Mouse (Mus musculus) right cerebral cortex, postnatal 25 days (tissue): ENCODE measurements at regions not wholly inside any gene's neighbourhood (a gene's known extent, or its start where the extent isn't known, plus 50 kb on each side); places are given as distances from the start of the nearest gene placed in this dataset.
"Not testable (repeated sequence)": the region's sequence is repeated elsewhere in the genome, so short reads cannot be mapped to it uniquely, and the experiment has no call there.

ENCODE experiments used
- DNase-seq: peaks from one replicate; pipeline ENCODE4 v3.0.0; 2022

DNA sequence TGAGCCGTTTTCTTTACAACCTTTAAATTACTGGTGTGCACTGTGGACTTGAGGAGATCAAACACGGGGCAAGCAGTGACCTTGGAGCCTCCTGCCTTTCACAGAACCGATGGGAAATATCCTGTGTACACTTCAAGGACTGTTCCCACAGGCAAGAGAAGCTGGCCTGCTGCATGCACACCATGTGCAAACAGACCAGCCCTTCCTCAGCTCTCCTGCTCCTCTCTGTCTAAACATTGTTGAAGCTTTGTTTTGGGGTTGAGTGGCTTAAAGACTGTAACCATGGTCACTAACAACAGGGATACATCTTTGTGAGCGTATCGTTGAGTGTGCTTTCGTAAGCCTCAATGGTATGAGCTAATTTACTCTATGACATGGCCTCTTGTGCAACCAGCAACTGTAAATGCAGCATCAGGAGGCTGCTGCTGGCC lies 50.2 kb upstream of the Agps start:
- no peak for DNase-seq

DNA sequence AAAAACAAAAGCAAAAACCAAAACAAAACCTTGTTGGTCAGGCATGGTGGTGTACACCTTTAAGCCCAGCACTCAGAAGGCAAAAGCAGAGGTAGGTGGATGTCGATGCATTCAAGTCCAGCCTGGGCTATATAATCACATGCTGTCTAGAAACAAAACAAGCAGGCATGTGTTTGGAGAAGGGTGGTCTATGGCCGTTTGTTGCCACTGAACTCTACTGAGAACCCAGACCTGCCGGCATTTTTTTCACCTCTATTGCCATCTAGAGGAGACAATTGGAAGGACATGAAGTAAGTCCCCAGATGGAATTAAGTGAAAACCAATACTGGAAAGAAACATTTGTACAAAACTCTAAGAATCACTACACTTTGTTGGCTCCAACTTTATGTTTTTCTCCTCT lies 50.9 kb upstream of the Agps start:
- peak; percentile 11 for DNase-seq

DNA sequence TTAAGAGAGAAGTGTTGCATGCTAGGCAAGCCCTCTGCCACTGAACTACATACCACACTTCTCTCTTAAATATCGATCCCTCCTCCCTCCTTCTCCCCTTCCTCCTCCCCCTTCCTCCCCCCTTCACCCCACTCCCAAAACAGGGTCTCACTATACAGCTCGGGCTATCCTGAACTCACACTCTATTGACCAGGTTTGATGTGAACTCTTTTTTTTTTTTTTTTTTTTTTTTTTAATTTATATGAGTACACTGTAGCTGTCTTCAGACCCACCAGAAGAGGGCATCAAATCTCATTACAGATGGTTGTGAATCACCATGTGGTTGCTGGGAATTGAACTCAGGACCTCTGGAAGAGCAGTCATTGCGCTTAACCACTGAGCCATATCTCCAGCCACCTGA lies 53.3 kb upstream of the Agps start:
- not testable (repeated sequence) for DNase-seq

DNA sequence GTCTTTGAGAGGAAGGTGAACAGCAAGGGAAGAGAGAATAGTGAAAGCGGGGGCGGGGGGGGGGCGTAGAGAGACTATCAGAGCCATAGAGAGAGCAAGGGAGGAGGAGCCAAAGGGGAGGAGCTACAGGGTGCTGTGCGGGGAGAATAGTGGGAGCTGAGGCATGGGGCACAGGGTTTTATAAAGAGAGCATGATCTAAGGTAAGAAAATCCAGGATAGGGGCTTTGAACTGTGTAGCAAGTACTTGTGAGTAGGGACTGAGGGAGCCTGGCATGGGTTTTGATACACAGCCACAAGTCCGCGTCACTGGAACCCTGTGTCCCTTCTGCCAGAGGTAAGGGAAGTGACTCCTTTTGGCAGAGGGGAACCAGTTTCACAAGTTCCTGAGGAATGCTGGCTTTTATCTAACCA lies 54.9 kb upstream of the Agps start:
- no peak for DNase-seq

DNA sequence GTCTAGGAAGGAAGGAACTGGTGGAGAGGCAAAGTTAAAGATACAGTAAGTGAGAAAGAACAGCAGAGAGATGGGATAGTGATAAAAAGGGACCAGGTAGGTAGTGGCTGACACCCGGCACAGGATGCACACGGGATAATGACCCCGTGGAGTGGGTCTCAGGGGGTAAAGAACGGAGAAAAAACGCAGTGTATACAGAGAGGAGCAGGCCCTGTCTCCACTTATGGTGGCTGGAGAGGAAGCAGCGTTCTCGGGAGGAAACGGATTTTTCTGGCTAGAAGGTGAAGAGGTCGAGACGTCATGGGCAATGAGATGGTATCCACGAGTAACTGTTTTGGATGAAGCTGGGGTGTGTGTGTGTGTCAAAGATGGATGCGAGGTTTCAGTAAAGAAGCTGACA lies 55.4 kb upstream of the Agps start:
- DNase-seq: no peak

DNA sequence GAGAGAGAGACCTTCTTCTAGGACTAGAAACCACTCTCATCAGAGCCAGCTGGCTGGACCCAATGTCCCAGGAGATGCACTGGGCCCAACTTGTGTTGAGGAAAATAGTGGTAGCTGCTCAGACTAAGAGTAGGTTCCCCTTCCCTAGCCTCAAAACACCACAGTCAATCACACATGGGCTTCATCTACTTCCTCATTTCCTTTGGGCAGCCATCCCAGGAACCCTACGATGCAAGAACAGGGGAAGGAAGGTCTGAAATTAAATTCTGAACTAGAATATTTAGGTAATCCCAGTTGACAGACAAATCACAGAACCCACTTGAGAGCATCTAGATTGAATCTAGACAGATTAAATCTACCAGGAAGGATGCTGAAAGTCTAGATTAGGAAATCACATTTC lies 56.8 kb upstream of the Agps start:
- DNase-seq: no peak

DNA sequence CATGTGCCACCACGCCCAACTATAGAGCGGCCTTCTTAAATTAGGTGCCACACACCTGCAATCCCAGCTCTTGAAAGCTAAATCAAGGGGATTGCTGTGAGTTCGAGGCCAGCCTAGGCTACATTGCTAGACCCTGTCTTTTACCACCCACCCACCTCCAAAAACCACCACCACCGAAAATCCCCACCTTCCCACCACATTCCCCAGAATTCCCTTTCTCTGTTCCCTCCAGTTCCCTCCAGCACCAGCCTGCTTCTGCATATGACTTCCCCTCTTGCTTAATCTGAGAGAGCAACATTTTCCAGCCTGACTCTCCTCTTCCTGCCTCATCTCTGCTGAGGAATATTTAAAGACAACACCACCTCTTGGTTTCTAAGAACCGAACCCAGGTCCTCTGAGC lies 58.5 kb upstream of the Agps start:
- DNase-seq: no peak

DNA sequence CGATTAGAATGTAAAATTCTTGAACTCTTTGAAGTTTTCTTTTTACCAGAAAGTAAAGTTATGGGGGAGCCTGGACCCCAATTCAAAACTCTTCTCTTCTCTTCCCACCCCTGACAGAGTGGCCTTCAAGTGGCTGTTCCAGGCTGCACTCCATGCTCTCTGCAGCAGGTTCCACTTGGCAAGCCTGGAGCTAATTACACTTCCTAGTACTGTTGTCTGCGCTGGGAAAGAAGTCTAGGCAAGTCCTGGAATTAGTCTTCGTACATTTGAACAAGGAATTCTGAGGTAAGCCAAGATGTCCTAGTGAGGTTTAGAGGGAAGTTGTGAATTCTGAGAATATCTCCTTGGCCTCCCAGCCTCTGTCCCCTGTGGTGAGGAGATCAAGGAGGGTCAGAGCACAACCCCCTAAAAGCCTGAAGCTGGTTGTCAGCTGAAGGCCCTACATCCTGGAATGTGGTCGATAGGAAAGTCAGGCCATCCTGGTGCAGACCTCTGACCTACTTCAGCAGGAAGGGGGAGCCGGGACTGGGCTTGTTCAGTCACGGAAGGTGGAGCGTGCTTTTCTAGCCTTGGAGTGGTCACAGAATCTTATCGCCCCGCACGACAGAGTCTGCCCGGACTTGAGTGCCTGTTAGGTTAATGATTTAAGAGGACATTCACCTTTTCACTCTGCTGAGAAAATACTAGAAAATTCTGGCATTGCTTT lies 59.6 kb upstream of the Agps start:
- DNase-seq: no peak

DNA sequence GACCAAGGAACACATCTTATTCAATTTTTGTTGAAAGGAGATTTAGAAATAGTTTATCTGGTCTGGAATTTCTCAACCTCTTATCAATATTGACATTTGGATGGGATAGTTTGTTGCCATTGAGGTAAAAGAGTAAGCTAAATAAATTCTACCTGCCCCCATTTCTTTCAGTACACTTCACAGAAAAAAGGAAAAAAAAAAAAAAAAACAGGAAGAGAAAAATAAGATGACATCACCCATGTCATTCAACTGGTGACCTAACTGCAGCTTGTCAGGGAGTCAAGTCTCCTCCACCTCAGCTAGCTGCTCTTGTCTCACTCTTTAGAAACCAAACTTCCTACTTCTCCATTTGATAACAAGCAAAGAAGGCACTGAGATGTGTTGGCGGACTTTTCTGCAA lies 61.3 kb upstream of the Agps start:
- DNase-seq: no peak

DNA sequence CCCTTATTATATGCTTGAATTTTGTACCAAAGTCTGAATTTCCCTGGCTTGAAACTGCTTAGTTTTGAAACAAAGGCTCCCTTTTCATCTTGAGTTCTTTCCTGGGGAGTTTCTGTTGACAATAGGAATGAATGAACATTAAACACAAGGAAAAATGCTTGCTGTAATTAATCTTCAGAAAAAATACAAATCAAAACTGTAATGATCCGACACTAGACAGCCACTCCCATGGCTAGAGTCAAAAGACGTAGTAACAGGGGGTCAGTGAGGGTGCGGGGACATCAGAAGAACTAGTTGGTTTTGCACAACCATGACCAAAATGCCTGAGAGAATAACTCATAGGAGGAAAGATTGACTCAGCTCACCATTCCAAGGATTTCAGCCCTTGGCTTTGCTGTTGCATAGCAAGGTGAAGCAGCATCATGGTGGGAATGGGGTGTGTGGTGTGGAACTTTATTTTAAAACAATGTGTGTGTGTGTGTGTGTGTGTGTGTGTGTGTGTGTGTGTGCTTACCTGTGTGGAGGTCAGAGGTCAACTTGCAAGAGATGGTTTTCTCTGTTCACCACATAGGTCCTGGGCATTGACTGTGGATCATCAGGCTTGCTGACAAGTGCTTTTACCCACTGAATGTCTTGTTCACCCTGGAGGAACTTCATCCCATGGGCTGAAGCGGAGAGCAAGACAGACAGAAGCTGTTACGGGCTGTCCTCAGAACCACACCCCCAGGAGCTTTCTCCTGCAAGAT lies 63.2 kb upstream of the Agps start:
- no peak for DNase-seq

DNA sequence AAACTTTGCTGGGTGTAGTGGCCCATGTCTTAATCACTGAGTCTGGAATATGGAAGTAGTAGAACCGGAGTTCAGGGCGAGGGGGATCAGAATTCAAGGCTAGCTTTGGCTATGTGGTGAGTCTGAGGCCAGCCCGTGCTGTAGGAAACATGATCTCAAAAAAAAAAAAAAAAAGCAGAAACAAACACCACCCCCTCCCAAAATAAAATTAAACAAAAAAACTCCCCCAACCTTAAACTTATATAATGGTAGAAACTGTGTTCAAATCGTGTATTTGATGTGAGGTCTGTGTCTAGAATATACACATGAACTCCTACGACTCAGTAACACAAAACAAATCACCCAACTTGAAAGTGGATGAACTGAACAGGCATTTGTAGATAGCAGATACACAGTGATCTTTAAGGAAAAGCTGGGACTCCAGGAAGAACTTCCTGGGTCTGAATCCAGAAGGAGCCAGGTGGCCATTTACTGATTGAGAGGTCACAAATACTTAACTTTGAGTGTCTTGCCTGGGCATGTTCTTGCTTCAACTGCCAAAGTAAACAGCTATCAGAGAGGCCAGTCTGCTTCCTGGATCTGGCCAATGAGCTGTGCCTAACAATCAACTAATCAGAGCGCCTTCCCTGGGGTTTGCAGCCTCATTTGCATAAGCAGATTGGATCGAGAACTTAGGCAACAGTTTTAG lies 63.6 kb upstream of the Nfe2l2 start:
- no peak for DNase-seq

DNA sequence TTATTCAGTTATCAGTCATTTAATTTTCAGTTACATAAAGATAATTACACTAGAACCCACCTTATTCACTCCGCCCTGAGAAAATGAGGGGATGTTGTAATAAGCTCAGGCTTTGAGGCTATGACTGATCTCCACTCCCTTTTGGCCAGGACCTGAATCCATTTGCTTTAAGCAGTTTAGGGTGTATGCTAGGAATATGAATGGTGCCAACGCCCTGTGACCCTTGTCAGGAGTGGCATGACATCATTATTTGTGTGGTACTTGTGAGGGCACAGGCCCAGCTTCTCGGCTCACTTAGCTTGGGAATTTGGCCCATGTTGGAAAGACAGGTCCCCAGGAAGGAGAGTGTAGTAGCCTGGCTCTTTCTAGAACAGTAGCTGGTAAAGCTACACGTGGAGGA lies 61.0 kb upstream of the Nfe2l2 start:
- no peak for DNase-seq

DNA sequence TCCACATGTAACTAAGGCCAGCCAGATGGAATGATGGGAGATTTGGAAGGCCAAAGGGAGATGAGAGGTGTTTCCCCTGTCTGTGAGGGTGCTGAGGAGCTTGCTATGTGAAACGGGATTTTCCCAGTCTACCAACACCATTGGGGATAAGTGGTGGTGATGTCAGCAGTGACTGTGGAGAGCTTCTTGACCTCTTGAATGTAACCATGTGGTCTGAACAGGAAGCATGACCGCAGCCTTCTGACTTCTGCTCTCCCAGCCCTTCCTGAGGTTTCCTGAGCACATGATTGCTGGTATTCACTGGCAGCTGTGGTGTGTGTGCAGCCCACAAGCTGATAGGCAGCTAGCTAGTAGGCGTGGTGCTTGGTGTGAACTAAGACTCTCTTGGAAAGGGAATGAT lies 58.8 kb upstream of the Nfe2l2 start:
- DNase-seq: no peak

DNA sequence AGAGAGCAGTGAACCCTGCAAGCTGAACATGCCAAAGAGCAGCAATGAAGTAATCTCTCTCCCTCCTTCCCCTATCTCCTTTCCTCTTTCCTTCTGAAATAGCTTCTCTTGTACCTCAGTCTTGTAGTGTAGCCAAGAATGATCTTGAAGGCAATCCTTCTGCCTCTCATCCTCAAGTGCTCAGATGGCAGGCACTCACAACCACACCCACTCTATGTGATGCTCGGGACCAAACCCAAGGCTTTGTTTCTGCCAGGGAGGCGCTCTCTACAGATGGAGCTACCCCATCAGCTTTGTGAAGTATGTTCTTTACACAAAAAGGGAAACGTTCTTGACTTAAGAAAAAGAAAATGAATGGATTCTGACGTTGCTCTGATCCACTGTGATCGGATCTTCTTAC lies 57.6 kb upstream of the Nfe2l2 start:
- no peak for DNase-seq

DNA sequence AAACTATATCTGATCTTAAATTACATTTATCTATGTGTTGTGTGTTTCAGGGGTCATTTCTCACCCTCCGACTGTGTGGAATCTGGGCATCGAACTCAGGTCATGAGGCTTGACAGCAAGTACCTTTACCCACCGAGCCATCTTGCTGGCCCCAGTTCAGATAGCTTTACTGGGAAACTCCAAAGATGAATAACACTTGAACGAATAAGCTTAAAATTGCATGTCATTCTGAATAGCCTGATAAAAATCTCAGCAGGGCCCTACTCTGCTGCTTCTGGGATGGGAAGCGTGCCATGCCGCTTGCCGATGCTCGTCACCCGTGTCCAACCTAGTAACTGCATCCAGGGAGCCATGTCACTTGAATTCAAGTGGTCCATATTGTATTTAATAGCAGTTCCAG lies 57.2 kb upstream of the Nfe2l2 start:
- no peak for DNase-seq

DNA sequence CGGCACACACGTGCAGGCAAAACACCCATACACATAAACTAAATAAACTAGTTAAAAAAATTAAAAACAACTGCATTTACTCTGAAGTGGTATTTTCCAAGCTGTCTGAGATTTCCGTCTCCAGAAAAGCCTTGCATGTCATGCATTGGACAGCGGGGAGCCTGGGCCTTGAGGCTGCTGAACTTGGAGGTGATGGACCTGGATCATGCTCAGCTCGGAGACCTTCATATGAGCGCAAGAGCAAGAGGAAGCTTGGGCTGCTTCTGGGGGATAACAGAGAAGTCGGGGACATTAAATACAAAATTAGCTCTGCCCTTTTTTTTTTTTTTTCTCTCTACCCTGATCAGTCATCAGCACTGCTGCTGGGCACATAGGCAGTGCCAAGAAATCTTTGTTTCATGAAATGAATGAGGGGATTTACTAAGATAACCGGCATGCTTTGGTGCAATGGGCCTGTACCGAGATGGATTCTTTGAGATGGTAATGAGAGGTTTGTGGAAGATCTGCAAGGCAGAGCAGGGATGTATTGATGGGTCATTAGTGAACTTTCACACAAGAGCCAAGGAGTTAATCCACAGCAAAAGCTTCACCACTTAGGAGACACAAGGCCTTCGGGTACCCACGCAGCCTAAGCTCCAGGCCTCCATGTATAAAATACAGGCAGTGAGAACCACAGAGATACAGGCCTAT lies 54.9 kb upstream of the Nfe2l2 start:
- DNase-seq: no peak

DNA sequence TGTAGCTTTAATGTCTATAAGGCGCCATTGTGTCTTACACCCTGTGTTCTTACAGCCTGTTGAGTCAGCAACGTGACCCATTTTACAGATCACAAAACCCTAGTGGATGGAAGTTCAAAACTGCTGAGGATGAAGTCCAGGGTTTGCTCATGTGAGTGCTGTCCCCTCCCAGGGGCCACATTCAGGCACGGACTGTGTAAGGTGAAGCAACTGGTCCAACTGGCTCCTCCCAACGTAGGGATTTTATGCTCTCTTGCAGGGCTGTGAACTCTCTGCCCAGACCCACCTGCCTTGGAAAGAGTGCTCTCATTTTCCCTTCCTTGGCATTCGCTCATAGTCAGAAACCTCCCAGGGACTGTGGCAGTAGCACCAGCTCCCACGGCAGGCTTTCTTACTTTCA lies 53.8 kb upstream of the Nfe2l2 start:
- DNase-seq: no peak

DNA sequence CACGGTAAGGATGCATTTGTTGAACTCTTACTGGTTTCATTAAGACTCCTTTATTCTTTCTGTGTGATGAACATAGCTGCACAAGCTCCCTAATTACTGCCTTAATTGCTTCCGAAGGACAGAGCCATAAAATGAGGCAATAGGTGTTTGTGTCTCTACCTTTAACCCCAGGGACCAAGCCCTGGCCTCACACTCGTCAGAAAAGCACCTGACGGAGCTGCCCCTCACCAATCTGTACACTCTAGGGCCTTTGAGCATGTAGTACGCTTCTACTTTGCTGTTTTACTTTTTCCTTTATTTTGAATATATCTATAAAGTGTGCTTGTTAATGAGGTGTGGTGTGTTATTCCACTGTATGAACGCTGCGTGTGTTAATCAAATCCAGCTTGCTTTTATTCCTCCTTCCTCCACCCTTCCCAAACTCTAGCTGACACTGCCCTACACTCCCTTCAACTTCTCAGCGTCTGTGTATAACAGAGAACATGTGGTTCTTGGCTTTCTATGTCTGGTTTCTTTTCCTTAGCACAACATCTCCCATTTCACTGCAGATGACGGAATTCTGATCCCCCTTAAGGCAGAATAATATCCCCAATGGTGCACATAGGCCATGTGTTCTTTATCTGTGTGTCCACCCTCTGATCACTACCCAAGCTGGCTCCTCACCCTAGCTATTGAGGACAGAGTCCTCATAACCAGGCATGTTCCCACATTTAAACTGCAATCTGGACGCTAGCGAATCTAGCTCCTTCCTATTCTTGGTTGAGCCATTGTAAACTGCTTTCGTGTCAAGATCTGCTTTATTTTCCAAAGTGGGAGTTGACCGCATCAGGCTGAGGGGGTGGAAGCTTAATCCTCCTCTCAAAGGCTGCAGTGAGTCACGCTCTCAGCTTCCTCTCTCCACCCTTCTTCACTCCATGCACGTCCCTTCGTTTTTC lies 52.5 kb upstream of the Nfe2l2 start:
- DNase-seq: peak; percentile 18

DNA sequence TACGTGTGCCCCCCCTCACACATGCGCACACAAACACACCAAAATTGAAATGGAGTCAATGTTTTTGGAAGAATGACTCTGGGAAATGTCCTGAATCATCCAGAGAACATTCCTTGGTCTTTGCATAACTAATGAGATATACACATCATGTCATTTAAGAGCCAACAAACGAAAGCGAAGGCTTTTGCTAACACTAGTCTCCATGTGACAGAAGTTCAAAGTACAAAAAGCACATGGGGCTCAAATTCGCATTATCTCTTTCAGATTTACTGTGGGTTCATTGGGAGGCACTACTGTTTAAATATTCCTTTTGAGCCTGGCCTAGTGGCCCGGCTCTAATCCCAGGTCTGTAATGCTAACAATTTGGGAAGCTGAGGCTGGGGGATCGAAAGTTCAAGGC lies 50.2 kb upstream of the Nfe2l2 start:
- DNase-seq: no peak
